Mouse (Mus musculus) MEL (cell line): ENCODE results near the gene Lonrf2. TPM values are rescaled to one million over a fixed set of nuclear protein-coding genes. Genes with fewer than 3 reads are reported as not detected.
A peak's percentile ranks its signal among the peaks of the same experiment; 100 is the strongest.

Experiments used
- DNase-seq: peaks from one replicate; pipeline ENCODE4 v3.0.0; 2011; ENCODE audit warnings: low read depth, low spot score
- H3K27ac ChIP-seq: 2 replicates; pipeline ENCODE4 v1.5.1; 2012; ENCODE audit warnings: low read depth, mild to moderate bottlenecking, control low read depth, low read length, moderate library complexity; ENCODE audit not compliant: control insufficient read depth
- H3K27me3 ChIP-seq, 2 experiments: fragments of 150-350 bp in 1 of 2; sonication (generic) in 1 of 2; 2 replicates each; pipeline ENCODE4 v1.6.1; 2012; ENCODE audit warnings: low read length in 2 of 2, mild to moderate bottlenecking in 2 of 2, improper control_type of control experiment in 1 of 2, moderate library complexity in 1 of 2; ENCODE audit not compliant: insufficient read depth in 2 of 2, control insufficient read depth in 1 of 2
- H3K36me3 ChIP-seq, 2 experiments: 2 replicates each; pipeline ENCODE4 v1.6.1; 2012 to 2014; ENCODE audit warnings: low read length in 2 of 2, improper control_type of control experiment in 1 of 2, inconsistent platforms in 1 of 2, mild to moderate bottlenecking in 1 of 2; ENCODE audit not compliant: insufficient read depth in 2 of 2, control insufficient read depth in 1 of 2
- H3K4me1 ChIP-seq, 2 experiments: fragments of 150-350 bp in 1 of 2; sonication (generic) in 1 of 2; 2 replicates each; pipeline ENCODE4 v1.6.1; 2012; ENCODE audit warnings: low read length in 2 of 2, improper control_type of control experiment in 1 of 2, mild to moderate bottlenecking in 1 of 2; ENCODE audit not compliant: insufficient read depth in 2 of 2, control insufficient read depth in 1 of 2
- H3K4me3 ChIP-seq, 2 experiments: fragments of 150-350 bp in 1 of 2; sonication (generic) in 1 of 2; 2 replicates each; pipeline ENCODE4 v1.5.1; 2012; ENCODE audit warnings: low read depth in 2 of 2, low read length in 2 of 2, mild to moderate bottlenecking in 2 of 2, moderate library complexity in 2 of 2, control low read depth in 1 of 2, improper control_type of control experiment in 1 of 2; ENCODE audit not compliant: control insufficient read depth in 1 of 2, insufficient read depth in 1 of 2
- H3K79me2 ChIP-seq: 2 replicates; pipeline ENCODE4 v1.6.1; 2012; ENCODE audit warnings: mild to moderate bottlenecking, low read length, moderate library complexity; ENCODE audit not compliant: control insufficient read depth, poor library complexity, insufficient read depth
- H3K9ac ChIP-seq: 2 replicates; pipeline ENCODE4 v1.6.1; 2012; ENCODE audit warnings: low read depth, mild to moderate bottlenecking, control low read depth, low read length, moderate library complexity; ENCODE audit not compliant: control insufficient read depth, poor library complexity, severe bottlenecking
- H3K9me3 ChIP-seq: fragments of 150-350 bp; sonication (generic); replicated peaks from 2 replicates; pipeline ENCODE4 v1.6.1; 2012; ENCODE audit warnings: mild to moderate bottlenecking, low read length, improper control_type of control experiment, moderate library complexity; ENCODE audit not compliant: insufficient read depth
- CHD1 ChIP-seq: IDR thresholded peaks from 2 replicates; pipeline ENCODE4 v1.6.1; 2012; ENCODE audit warnings: low read depth, mild to moderate bottlenecking, inconsistent platforms, low read length, improper control_type of control experiment
- CHD2 ChIP-seq: IDR thresholded peaks from 2 replicates; pipeline ENCODE4 v1.6.1; 2011; ENCODE audit warnings: low read length, improper control_type of control experiment
- E2F4 ChIP-seq: IDR thresholded peaks from 2 replicates; pipeline ENCODE4 v1.6.1; 2011; ENCODE audit warnings: low read depth, low read length, improper control_type of control experiment, borderline replicate concordance
- ELF1 ChIP-seq: IDR thresholded peaks from 2 replicates; pipeline ENCODE4 v1.6.1; 2014; ENCODE audit warnings: low read depth, mild to moderate bottlenecking, inconsistent platforms, low read length, improper control_type of control experiment, moderate library complexity
- EP300 ChIP-seq, 2 experiments: IDR thresholded peaks; 2 replicates each; pipeline ENCODE4 v1.6.1; 2011; ENCODE audit warnings: improper control_type of control experiment in 2 of 2, low read length in 2 of 2, low read depth in 1 of 2, mild to moderate bottlenecking in 1 of 2
- ETS1 ChIP-seq: IDR thresholded peaks from 2 replicates; pipeline ENCODE4 v1.6.1; 2012; ENCODE audit warnings: low read depth, mild to moderate bottlenecking, inconsistent platforms, low read length, improper control_type of control experiment, moderate library complexity
- GABPA ChIP-seq: IDR thresholded peaks from 2 replicates; pipeline ENCODE4 v1.6.1; 2012; ENCODE audit warnings: low read depth, mild to moderate bottlenecking, inconsistent platforms, low read length, improper control_type of control experiment, moderate library complexity
- GATA1 ChIP-seq: IDR thresholded peaks from 2 replicates; pipeline ENCODE4 v1.6.1; 2011; ENCODE audit warnings: low read depth, low read length, improper control_type of control experiment
- JUND ChIP-seq: IDR thresholded peaks from 2 replicates; pipeline ENCODE4 v1.6.1; 2011; ENCODE audit warnings: low read depth, mild to moderate bottlenecking, improper control_type of control experiment, low read length
- KAT2A ChIP-seq: conservative IDR thresholded peaks from 2 replicates; pipeline ENCODE4 v1.6.1; 2012; ENCODE audit warnings: low read depth, low read length, improper control_type of control experiment, inconsistent platforms
- MAFK ChIP-seq: IDR thresholded peaks from 2 replicates; pipeline ENCODE4 v1.6.1; 2011; ENCODE audit warnings: low read depth, mild to moderate bottlenecking, low read length, improper control_type of control experiment, borderline replicate concordance
- MAX ChIP-seq: IDR thresholded peaks from 2 replicates; pipeline ENCODE4 v1.6.1; 2011; ENCODE audit warnings: low read length, improper control_type of control experiment
- MAZ ChIP-seq: IDR thresholded peaks from 2 replicates; pipeline ENCODE4 v1.6.1; 2012; ENCODE audit warnings: low read depth, mild to moderate bottlenecking, inconsistent platforms, low read length, improper control_type of control experiment
- MEF2A ChIP-seq: IDR thresholded peaks from 2 replicates; pipeline ENCODE4 v1.6.1; 2014; ENCODE audit warnings: low read depth, mild to moderate bottlenecking, inconsistent platforms, low read length, improper control_type of control experiment; ENCODE audit not compliant: poor library complexity, insufficient replicate concordance, severe bottlenecking; ENCODE audit errors: extremely low read depth
- MYB ChIP-seq: IDR thresholded peaks from 2 replicates; pipeline ENCODE4 v1.6.1; 2011; ENCODE audit warnings: mild to moderate bottlenecking, low read depth, low read length, improper control_type of control experiment
- NRF1 ChIP-seq: IDR thresholded peaks from 2 replicates; pipeline ENCODE4 v1.6.1; 2014; ENCODE audit warnings: low read depth, mild to moderate bottlenecking, inconsistent platforms, low read length, improper control_type of control experiment, moderate library complexity; ENCODE audit not compliant: poor library complexity, insufficient read depth, severe bottlenecking
- POLR2AphosphoS2 ChIP-seq: IDR thresholded peaks from 2 replicates; pipeline ENCODE4 v1.6.1; 2011; ENCODE audit warnings: low read length, improper control_type of control experiment
- POLR2AphosphoS5 ChIP-seq: IDR thresholded peaks from 2 replicates; pipeline ENCODE4 v1.6.1; 2012; ENCODE audit warnings: low read depth, borderline replicate concordance, mild to moderate bottlenecking, inconsistent platforms, low read length, moderate library complexity, mixed read lengths
- RAD21 ChIP-seq: IDR thresholded peaks from 2 replicates; pipeline ENCODE4 v1.6.1; 2011; ENCODE audit warnings: mild to moderate bottlenecking, low read depth, low read length, improper control_type of control experiment
- RCOR1 ChIP-seq: IDR thresholded peaks from 2 replicates; pipeline ENCODE4 v1.6.1; 2012; ENCODE audit warnings: low read depth, mild to moderate bottlenecking, inconsistent platforms, low read length, improper control_type of control experiment
- SIN3A ChIP-seq: IDR thresholded peaks from 2 replicates; pipeline ENCODE4 v1.6.1; 2012; ENCODE audit warnings: low read length, improper control_type of control experiment, inconsistent platforms
- SMC3 ChIP-seq: IDR thresholded peaks from 2 replicates; pipeline ENCODE4 v1.6.1; 2011; ENCODE audit warnings: low read depth, low read length, improper control_type of control experiment
- TAL1 ChIP-seq: IDR thresholded peaks from 2 replicates; pipeline ENCODE4 v1.6.1; 2012; ENCODE audit warnings: mild to moderate bottlenecking, inconsistent platforms, low read length, moderate library complexity, mixed read lengths
- TBP ChIP-seq: IDR thresholded peaks from 2 replicates; pipeline ENCODE4 v1.8.0; 2011; ENCODE audit warnings: low read depth, low read length, improper control_type of control experiment
- TCF12 ChIP-seq: IDR thresholded peaks from 2 replicates; pipeline ENCODE4 v1.6.1; 2014; ENCODE audit warnings: low read depth, mild to moderate bottlenecking, inconsistent platforms, low read length, improper control_type of control experiment, moderate library complexity
- USF1 ChIP-seq: IDR thresholded peaks from 2 replicates; pipeline ENCODE4 v1.6.1; 2014; ENCODE audit warnings: low read depth, mild to moderate bottlenecking, inconsistent platforms, low read length, improper control_type of control experiment, moderate library complexity
- polyA plus RNA-seq, 2 experiments: library from polyadenylated mRNA; stranded (reverse) in 1 of 2; unstranded in 1 of 2; fragments of >175 nt in 1 of 2; fragments of >200 nt in 1 of 2; gene quantifications; 2 replicates each; pipeline versions ENCODE4 v1.2.1 to v1.2.4; 2012; ENCODE audit warnings: low replicate concordance in 2 of 2, low read depth in 1 of 2; ENCODE audit not compliant: insufficient read length in 2 of 2, insufficient read depth in 1 of 2, missing spikeins in 1 of 2
- total RNA-seq: library from RNA; depleted of rRNA; stranded (reverse); fragments of 300-350 nt; gene quantifications from 2 replicates; pipeline ENCODE4 v1.2.3, GENCODE M21; 2012

Gene Lonrf2
- total and polyA plus RNA-seq, 3 experiments, result not detected

DNA sequence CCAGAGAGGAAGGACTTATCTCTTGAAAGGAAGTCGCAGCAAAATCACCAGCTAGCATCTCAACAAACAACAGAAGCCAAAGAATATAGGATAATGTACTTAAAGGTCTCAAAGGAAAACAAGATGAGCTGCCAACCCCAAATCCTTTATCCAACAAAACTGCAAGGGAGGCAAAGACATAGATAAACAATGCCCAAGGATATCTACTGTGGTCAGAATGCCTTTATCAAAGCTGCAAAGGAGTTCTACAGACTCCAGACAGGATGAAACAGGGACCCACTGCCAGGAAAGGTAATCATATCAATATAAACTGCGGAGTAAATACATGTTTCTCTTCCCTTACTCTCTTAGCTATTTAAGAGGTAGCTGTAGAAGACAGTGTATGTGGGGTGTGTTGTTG, 14.1 kb upstream of the Lonrf2 start:
- peaks cover 34 to 43% of the 10 kb centered on the region in 2 experiments for H3K4me1 ChIP-seq
- no peaks in the 10 kb centered on the region for H3K79me2 ChIP-seq

GRCm38 (mm10) chr1:38848451-38849289, 12.2 kb upstream of the Lonrf2 start:
- Histone ChIP-seq H3K27ac (no peak overlapping the region), H3K9ac (no peak overlapping the region), H3K4me1 (peaks cover 36 to 42% of the 10 kb centered on the region in 2 experiments), H3K4me3 (no peak overlapping the region), H3K36me3 (peaks cover 0 to 36% of the 10 kb centered on the region in 2 experiments; a peak in 2 of 4 replicates), H3K27me3 (no peaks in the 10 kb centered on the region), H3K9me3 (no peaks in the 10 kb centered on the region)
- no peak for DNase-seq
- TF ChIP-seq MEF2A (no peak), POLR2AphosphoS2 (no peak), ETS1 (peak; percentile 39; the same call in 1 of the 2 replicates), EP300 (IDR thresholded peaks at IDR 0.05; ENCODE audit: low read depth in 1 of 2, low read length in 2 of 2) (peak in 1 of 2 experiments; percentile 42; a peak in 1 of 4 replicates), TCF12 (peak; percentile 25; the same call in 1 of the 2 replicates)
- TF ChIP-seq, all 39 proteins: peak for 3
- H3K79me2 ChIP-seq, result no peaks in the 10 kb centered on the region

More for the DNA sequence above, 14.1 kb upstream of the Lonrf2 start:
- no peak overlapping the region for H3K9ac ChIP-seq
- peak overlapping the region; percentile 69 for H3K27ac ChIP-seq
- H3K9me3 ChIP-seq, result no peaks in the 10 kb centered on the region
- no peak for TF ChIP-seq JUND
- TF ChIP-seq RCOR1, result 0 out of 2 replicates have a peak, but pooled peaks have one; percentile 34
- no peak for TF ChIP-seq RAD21
- no peak for TF ChIP-seq USF1
- TF ChIP-seq CHD2, result no peak
- no peak for TF ChIP-seq GABPA
- TF ChIP-seq MAFK, result no peak
- peak; percentile 87 for TF ChIP-seq GATA1
- peak; percentile 71 for TF ChIP-seq SIN3A
- TF ChIP-seq KAT2A, result no peak
- TF ChIP-seq CHD1, result no peak
- no peak for TF ChIP-seq SMC3
- TF ChIP-seq ELF1, result no peak
- peak; percentile 79 to 89 for TF ChIP-seq EP300 (IDR thresholded peaks at IDR 0.05; ENCODE audit: low read depth in 1 of 2, low read length in 2 of 2)
- no peak for TF ChIP-seq E2F4
- TF ChIP-seq NRF1, result no peak
- TF ChIP-seq POLR2AphosphoS5, result no peak
- peak; percentile 88 for TF ChIP-seq TCF12
- TF ChIP-seq TAL1, result 0 out of 2 replicates have a peak, but pooled peaks have one; percentile 17
- no peak for TF ChIP-seq MEF2A
- TF ChIP-seq TBP, result no peak
- peak; percentile 69; the same call in 1 of the 2 replicates for TF ChIP-seq ETS1
- no peak for TF ChIP-seq MAX
- no peak for TF ChIP-seq MAZ
- TF ChIP-seq MYB, result 0 out of 2 replicates have a peak, but pooled peaks have one; percentile 28
- TF ChIP-seq, all 39 proteins: peak for 8
- Histone ChIP-seq H3K4me3 (no peak overlapping the region), H3K36me3 (peaks cover 0 to 36% of the 10 kb centered on the region in 2 experiments; a peak in 2 of 4 replicates), H3K27me3 (no peaks in the 10 kb centered on the region)
- peak; percentile 43 for DNase-seq
